Mouse (Mus musculus): ENCODE data around the gene AI593442. TPM values are rescaled to one million over a fixed set of nuclear protein-coding genes. Genes with fewer than 3 reads are reported as not detected.

The AI593442 gene
- not detected in 2 replicates for total RNA-seq (2014; fragmentation: Nextera tagmentation)
- total RNA-seq (2017) = not detected in 2 replicates

DNA sequence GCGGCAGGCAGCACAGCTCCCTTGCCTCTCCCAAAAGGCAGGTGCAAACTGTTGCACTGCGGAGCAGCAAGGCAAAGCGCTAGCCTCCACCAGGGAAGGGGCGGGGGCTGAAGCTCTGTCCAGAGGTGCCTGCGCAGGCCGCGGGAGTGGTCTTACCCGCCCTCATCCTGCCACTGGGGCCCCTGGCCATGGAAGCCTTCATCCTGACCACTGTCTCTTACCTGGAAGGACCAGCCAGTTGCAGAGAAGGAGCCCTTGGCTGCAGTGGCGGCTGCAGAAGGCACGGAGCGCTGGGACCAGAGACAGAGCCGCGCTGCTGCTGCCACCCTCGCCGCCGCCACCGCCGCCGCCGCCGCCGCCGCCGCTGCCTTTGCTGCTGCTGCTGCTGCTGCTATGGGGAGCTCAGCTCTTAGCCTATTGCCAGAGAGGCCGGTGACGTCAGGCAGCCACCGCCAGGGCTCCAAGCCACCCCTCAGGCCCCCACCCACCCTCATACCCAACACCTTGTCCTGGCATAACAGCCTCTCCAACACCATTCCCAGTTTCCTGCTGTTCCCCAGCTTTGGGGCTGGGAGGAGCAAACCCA, at the start of gene AI593442:
Gene AI593442, minus strand, starts transcription at position 419 of the 586 bp plus-strand sequence.
- no peak for ATAC-seq (replicated peaks; ENCODE audit: poor library complexity, severe bottlenecking)

DNA sequence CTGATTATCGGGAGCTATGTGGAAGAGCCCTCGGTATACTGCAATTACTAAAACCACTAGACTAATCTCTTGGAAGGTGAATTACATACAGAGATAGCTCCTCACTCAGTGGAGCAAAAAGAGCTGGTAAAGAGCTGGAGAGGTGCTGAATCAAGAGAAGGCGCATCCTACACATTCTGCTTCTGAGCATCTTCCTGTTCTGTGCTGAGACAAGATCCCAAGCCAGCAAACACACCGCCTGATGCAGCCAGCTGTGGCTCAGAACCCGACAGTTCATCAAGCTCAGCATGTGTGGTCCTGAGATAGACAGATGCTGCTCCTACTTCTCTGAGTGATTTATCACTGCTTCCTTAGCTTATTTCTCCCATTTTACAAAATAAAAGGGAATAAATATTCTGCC, 49.2 kb upstream of the AI593442 start:
- ATAC-seq (replicated peaks; ENCODE audit: poor library complexity, severe bottlenecking) = no peak

DNA sequence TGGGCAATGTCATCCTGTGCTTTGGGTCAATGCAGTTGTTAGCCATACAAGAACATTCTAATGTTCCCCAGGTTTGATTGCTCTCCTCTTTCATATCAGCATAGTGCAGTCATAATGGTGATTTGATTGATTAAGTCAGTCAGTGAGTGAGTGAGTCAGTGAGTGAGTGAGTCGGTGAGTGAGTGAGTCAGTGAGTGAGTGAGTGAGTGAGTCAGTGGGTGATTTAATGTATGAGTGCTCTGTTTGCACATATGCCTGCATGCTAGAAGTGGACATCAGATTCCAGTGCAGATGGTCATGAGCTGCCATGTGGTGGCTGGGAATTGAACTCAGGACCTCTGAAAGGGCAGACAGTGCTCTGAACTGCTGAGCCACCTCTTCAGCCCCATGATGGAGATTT, 43.0 kb upstream of the AI593442 start:
- ATAC-seq (replicated peaks; ENCODE audit: poor library complexity, severe bottlenecking) = no peak

DNA sequence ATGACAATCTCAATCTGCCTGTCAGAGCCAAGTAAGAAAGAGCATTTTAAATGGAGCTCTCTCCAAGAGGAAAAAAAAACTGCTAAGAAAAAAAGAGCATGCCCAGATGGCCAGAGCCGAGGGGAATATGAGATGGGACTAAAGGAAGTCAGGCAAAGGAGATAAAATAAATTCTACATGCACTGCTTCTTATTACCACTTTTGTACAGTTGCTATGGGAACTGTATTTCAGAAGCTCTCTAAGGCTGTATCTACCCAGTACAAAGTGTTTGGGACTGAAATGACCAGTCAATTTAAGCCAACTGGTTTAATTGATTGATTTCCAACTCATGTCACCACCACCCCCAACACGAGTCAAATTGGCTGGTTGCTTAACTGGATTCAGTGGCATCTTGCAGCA, 40.0 kb upstream of the AI593442 start:
- no peak for ATAC-seq (replicated peaks; ENCODE audit: poor library complexity, severe bottlenecking)

DNA sequence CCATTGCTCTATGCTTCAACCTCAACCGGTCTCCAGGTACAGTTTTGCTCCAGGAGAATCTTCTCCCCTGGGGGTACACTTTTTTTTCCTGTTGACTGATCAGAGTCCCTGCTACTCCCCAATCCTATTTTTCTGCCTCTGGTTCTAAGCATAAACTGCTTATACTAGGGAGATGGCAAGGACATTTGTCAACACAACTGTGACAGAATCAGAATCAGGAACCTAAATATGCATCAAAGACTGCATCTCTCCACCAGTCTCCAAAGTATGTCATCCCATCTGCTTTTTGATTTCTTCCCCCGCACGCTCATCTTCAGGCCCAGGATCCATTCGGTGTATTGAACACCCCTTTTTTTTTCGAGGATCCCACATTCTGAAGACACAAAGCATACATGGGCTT, 456 bp upstream of the AI593442 start:
- ATAC-seq (replicated peaks; ENCODE audit: poor library complexity, severe bottlenecking) = no peak

DNA sequence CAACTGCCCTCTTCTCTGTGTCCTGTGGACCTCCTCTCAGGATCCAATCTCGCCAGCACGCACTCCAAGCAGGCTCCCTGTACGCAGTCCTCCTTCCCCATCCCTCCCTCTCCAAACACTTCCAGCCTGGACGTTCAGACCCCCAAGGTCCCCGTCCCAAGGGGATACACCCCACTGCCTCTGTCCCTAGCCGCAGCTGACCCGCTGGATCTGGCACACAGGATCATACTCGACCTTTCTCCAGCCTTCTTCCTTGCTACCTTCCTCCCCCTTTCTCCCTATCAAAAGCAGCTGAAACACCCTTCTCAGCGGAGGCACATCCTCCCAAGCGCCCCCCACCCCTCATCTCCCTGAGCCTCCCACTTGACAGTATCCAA, 753 bp downstream of the AI593442 start:
- ATAC-seq (replicated peaks; ENCODE audit: poor library complexity, severe bottlenecking) = no peak

DNA sequence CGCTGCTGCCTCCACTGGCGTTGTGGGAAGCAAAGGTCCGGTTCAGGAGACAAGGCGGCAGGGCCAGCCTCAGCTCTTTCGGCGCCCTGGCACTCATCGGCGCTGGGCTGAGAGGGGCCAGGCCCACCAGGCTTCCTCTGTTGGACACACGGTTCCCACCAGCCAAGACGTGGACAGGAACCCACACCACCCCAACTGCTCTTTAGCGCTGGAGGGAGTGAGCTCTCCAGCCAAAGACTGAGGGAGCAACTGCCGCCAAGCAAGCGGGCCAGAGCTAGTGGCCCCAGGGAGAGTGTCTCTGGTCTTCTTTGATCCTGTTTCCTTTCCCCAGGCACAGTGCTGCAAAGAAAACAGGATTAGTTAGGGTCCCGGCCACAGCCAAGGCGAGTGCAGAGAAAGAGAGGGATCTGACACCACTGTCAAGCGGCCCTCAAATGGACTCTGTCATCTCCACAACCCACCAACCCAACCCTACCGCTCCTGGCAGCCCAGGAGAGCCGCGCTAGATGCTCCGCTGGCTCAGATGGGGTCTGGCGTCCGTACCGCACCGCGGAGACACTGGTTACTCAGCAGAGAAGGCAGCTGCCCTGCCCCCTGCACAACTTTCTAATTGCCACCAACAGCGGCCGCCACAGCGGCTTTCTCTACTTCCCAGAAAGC, 1.3 kb downstream of the AI593442 start:
- no peak for ATAC-seq (replicated peaks; ENCODE audit: poor library complexity, severe bottlenecking)

DNA sequence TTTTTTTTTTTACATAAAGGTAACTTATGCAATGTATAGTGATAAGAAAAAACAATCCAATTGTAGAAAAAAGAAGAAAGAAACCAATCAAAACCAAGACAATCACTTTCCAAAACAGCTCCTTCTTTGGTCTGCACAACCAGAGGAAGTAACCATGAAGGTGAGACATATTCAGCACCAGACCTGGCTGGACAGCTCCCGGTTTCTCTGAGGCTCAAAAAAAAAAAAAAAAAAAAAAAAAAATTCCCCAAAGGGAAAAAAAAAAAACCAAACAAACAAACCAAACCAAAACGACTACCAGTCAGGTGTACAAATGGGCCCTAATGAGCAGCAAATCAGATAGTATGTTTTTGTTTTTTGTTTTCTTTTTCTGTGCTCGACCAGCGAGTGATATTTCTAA, 3.0 kb downstream of the AI593442 start:
- ATAC-seq (replicated peaks; ENCODE audit: poor library complexity, severe bottlenecking) = no peak

DNA sequence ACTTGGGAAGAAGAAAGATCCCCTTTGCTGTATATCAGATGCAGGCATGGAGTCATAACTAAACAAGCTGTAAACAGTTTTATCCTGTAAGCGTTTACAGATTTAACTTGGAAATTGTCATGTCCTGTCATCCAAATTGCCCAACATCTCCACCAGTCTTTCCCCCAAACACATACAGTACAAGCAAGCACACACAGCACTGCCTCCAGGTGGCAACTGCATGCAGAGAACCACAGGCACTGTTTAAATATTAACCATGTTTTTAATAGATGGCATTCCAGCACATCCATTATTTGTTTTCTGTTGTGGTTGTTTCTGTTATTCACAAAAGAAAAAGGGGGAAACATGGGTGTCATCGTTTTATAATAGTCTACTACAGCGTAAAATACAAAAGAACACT, 3.6 kb downstream of the AI593442 start:
- no peak for ATAC-seq (replicated peaks; ENCODE audit: poor library complexity, severe bottlenecking)

DNA sequence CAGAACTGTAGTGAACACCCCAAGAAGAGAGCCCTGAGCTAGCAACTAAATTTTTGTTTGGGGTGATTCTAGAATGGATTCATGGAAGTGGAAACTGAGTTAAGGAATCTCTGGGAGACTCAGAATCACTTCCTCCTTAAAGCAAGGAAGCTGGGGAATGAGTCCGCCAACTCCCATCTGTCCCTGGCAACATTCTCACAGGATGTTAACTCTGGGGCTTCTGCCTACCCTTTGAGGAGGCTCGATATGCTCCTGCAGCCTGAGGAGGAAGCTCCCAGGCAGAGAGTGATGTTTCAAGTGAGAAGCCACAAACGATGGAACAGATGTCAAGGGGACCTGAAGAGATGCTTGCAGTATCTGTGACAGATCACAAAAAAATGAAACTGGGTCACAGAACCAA, 18.2 kb downstream of the AI593442 start:
- no peak for ATAC-seq (replicated peaks; ENCODE audit: poor library complexity, severe bottlenecking)

DNA sequence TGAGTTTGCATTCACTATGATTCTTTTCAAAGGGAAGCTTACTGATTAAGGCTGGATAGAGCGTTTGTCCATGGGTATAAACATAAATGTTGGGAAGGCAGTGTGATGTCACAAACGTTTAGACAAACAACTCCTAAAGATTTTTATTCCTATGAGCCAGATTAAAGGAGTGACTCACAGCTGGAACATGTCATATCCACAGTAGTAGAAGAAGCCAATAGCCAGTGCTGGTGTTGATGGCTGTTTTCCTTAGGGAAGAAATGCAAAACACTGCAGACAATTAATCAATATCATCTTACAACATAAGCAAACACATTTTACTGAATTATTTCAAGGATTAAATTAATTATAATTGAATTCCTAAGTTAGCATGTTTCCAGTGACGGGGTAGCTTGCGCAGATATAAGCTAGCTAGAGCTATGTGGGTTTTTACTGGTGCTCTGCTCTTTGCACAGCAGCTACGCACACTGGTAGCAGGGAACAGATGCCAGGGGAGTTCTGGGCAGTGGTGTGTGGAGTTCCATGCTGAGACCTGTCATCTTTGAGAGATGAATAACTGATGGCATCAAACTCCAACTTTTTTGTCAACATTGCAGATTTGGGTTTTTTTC, 29.1 kb downstream of the AI593442 start:
- no peak for ATAC-seq (replicated peaks; ENCODE audit: poor library complexity, severe bottlenecking)

DNA sequence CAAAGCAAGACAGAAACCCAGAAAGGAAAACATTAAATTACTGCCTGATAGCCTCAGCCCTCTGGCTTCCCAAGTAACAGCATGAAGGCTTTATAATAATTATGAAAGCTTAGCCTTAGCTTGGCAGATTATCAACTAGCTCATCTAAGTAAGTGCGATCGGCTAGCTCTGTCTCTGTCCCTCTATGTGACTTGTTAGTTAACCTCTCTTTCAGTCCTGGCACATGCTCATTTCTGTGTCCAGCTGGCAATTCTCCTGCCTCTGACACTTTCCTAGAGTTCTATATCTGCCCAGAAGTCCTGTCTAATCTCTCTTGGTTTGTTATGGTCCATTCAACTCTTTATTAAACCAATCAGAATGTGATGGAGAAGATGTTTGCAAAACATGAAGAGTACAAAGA, 34.3 kb downstream of the AI593442 start:
- no peak for ATAC-seq (replicated peaks; ENCODE audit: poor library complexity, severe bottlenecking)

DNA sequence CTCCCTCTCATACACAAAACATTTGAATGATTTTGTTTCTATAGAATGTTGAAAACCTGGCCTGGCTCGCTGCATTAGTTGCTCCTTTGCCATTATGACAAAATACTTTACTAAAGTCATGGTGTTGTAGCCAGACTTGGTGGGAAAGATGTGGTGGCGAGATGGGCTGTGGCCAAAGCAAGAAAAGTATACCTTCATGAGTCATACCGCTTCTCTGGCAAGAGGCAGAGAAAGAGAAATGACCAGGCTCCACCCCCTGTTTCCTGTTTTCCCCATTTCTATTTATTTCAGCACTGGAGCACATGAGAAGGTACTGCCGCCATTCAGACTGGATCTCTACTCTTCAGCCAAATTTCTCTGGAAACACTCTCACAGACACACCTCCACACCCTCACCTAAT, 35.0 kb downstream of the AI593442 start:
- no peak for ATAC-seq (replicated peaks; ENCODE audit: poor library complexity, severe bottlenecking)

DNA sequence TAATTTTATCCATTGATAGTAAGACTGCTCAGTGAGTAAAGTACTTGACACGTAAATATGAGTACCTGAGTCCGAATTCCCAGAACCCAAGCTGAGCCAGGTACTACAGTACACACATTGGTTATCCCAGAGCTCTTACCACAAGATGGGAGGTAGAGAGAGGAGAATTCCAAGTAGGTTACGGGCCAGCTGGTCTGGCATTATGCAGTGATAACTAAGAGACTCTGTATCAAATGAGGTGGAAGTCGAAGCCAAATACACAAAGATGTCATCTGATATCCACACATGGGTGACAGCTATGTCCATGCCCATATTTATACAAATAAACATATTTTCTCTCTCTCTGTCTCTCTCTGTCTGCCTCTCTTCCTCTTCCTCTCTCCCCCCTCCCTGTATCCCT, 35.4 kb downstream of the AI593442 start:
- ATAC-seq (replicated peaks; ENCODE audit: poor library complexity, severe bottlenecking) = no peak

DNA sequence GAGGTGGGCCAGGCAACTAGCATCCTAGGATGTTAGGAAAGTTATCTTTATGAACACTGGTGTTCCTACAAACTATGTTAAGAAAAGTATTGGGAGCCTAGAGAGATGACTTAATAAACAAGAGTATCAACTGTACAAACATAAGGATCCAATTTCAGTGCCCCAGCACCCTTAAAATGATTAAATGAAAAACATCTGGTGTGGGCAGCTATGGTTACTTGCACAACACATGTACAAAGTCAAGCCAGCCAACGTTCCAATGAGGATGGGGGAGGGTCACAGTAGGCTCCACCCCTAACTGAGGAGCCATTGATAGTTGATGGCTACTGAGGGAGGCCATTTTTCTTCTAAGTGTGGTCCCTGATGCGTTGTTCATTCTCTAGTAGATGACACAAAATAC, 43.6 kb downstream of the AI593442 start:
- no peak for ATAC-seq (replicated peaks; ENCODE audit: poor library complexity, severe bottlenecking)

DNA sequence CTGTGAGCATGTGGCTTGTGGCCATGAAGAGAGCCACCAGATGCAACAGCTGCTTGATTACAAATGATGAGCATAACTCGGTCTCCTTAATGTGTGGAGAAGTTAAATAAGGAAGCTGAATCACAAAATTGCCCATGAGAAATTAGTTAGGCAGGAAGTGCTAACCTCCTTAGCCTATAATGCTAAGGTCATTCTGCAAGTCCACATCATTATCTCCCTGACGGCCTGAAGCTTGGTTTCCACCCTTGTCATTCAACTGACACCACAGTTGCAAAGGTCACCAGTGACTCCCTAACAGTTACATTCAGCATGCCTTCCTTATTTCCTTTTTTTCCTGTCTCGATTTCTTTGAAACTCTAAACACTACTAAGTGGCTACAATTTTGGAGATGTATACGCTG, 55.7 kb downstream of the AI593442 start:
- ATAC-seq (replicated peaks; ENCODE audit: poor library complexity, severe bottlenecking) = no peak; the same call in 1 of the 2 replicates

All from granulocyte monocyte progenitor cell, adult 5-6 weeks (primary cell).